Mouse (Mus musculus) hematopoietic multipotent progenitor cell, adult 10-12 weeks (in vitro differentiated cells): ENCODE measurements around the gene Gm17660. TPM values are rescaled to one million over a fixed set of nuclear protein-coding genes. Genes with fewer than 3 reads are reported as not detected.

Experiments used
- polyA plus RNA-seq: library from polyadenylated mRNA; stranded (reverse); fragments of >175 nt; gene quantifications from 2 replicates; pipeline ENCODE4 v1.2.3, GENCODE M21; 2012; ENCODE audit warnings: low replicate concordance

Gm17660 gene
- not detected in 2 replicates for polyA plus RNA-seq

GRCm38 (mm10) chr5:104077508-104077907 is at the start of gene Gm17660:
Gene Gm17660, minus strand, starts transcription at chr5:104077608.

GRCm38 (mm10) chr5:104113491-104114172 is 36.2 kb upstream of the Gm17660 start, which contains the start of gene Sparcl1:
Gene Sparcl1, minus strand, starts transcription at chr5:104113733.

GRCm38 (mm10) chr5:104046256-104047199 is 30.9 kb downstream of the Gm17660 start, which contains the start of gene Nudt9:
Gene Nudt9, plus strand, starts transcription at chr5:104046306.

GRCm38 (mm10) chr5:104021597-104022378 is 55.6 kb downstream of the Gm17660 start, which contains the start of gene Hsd17b11:
Gene Hsd17b11, minus strand, starts transcription at chr5:104021919.

Other genes starting within 250 kb of the Gm17660 start
- gene Klhl8, start 166.3 kb downstream of the Gm17660 start, polyA plus RNA-seq = 0.14 and 0.34 TPM in 2 replicates
- gene Hsd17b13, start 100.2 kb downstream of the Gm17660 start, polyA plus RNA-seq = not detected in 2 replicates
- 6.0 and 7.1 TPM in 2 replicates for gene Hsd17b11, start 55.7 kb downstream of the Gm17660 start, polyA plus RNA-seq
- 79.8 and 101 TPM in 2 replicates for gene Nudt9, start 31.3 kb downstream of the Gm17660 start, polyA plus RNA-seq
- gene Sparcl1, start 36.1 kb upstream of the Gm17660 start, polyA plus RNA-seq = 0.57 TPM in 1 of 2 replicates, not detected in the other
- not detected in 2 replicates for gene Dspp, start 93.1 kb upstream of the Gm17660 start, polyA plus RNA-seq
- not detected in 2 replicates for gene Dmp1, start 125.0 kb upstream of the Gm17660 start, polyA plus RNA-seq
- not detected in 2 replicates for gene Ibsp, start 221.6 kb upstream of the Gm17660 start, polyA plus RNA-seq
- not detected in 2 replicates for gene Mepe, start 247.7 kb upstream of the Gm17660 start, polyA plus RNA-seq